Mouse (Mus musculus) c-Kit-positive CD71-positive TER-119-positive erythroid progenitor cells, embryonic 14.5 days (primary cell): ENCODE data around the gene Cpm.

Source experiments
- DNase-seq: peaks from one replicate; pipeline ENCODE4 v3.0.0-alpha.2; 2013; ENCODE audit warnings: low spot score

The Cpm gene

DNA sequence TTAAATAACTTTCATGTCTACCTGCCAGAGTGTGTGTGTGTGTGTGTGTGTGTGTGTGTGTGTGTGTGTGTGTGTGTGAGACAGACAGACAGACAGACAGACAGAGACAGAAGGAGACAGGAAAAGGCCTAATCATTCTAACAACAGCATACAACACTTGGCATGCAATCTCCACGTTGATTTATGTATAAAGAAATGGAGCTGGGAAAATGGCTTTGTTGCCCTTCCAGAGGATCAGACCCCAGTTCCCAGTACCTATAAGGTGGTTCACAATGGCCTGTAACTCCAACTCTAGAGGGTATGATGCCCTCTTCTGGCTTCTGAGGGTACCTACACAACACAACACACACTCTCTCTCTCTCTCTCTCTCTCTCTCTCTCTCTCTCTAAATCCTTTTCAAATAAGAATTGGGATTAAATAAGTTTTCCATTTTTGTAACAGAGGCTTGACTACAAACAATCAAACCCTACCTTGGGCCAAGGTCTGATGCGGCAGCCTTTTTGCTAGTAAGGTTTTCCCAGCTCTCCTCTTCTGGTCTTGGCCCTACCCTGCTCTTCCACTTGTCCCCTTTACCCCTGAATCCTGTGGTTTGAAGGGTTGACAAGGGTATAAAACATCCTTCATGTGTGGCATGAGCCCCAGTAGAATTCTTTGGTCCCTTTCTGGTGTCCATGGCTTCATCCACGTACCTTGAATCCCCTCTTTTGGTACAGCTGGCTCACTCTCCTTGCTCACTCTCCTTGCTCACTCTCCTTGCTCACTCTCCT is 6.7 kb downstream of the Cpm start:
- DNase-seq, result no peak

DNA sequence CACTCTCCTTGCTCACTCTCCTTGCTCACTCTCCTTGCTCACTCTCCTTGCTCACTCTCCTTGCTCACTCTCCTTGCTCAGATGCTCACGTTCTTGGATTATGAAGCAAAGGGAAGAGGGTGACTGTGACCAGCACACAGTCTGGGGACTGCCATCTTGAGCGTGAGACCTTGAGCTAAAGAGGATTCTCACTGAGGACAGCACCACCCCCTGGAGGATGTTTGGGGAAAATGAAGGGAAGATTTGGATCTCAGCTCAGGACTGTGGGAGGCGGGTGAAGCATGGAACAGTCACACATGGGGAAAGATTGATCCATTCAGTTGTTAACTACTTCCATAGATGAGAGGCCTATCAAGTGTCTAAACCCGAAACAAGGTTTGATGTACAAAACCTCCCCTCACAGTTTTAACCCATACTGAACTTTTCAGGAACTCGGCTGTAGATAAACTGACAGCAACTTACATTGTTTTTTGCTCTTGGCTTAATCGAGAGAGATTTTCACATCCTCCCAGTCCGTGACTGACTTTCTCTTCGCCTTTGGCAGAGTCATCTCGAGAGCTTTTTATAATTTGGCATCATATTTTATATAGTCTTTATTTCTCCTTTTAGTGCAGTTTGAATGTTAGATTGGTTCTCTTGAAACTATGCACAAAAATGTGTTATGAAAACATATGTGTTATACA is 7.9 kb downstream of the Cpm start:
- no peak for DNase-seq

GRCm38 (mm10) chr10:117637745-117638577 is 8.7 kb downstream of the Cpm start:
- no peak for DNase-seq

GRCm38 (mm10) chr10:117638578-117639220 is 9.4 kb downstream of the Cpm start:
- DNase-seq, result no peak

GRCm38 (mm10) chr10:117639221-117639599 is 9.9 kb downstream of the Cpm start:
- DNase-seq, result no peak

- DNase-seq, result no peak
These were observed 10.7 kb downstream of the Cpm start for GRCm38 (mm10) chr10:117639899-117640594.

GRCm38 (mm10) chr10:117640595-117641078 is 11.3 kb downstream of the Cpm start:
- DNase-seq, result no peak

- no peak for DNase-seq
These were observed 12.3 kb downstream of the Cpm start for GRCm38 (mm10) chr10:117641400-117642200.

GRCm38 (mm10) chr10:117642201-117642450 is 12.8 kb downstream of the Cpm start:
- DNase-seq, result no peak

DNA sequence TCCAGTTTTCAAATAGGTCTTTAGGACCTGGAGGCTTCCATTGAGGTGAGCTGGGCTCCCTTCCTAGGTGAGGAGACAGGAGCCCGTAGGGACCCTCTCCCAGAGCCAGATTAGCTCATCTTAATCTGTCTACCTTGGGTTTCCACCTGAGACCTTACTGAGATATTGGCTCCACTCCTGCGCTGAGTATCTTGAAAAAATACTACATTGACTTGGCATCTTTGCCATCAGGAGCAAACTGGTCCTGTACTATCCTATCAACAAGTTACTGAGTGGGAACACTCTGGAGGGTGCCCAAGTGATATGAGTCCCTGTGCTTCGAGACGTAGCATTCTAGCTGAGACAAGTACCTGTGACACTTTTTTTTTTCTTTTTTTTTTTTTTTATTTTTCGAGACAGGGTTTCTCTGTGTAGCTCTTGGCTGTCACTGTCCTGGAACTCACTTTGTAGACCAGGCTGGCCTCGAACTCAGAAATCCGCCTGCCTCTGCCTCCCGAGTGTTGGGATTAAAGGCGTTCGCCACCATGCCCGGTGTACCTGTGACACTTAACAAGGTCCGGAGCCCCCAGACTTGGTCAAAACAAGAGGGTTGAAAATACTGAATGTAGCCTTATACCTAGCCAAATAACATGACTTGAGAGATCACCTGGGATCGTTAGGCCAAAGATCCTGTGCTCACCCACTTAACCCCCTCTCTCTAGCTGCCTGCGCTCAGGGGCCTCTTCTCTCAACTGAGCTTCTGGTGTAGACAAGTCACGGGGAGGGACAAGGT is 13.4 kb downstream of the Cpm start:
- DNase-seq, result no peak

DNA sequence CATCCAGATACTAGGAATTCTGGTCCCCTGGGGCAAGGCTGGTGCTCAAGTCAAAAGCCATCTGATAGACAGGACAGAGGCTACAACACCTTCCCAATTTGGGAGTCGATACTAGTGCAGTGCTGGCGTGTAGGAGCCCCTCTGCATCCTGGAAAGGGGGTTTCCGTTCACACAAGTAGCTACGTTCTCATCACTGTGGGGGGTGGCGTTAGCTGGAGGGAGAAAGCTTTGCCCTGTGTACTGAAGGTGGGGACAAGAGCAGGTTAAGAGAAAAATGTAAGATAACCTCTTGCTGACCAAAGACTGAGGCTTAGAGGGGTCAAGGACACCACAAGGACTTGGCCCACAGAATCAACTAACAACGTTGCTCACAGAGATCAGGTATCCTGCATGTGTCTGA is 14.0 kb downstream of the Cpm start:
- no peak for DNase-seq

- DNase-seq, result no peak
These were observed 14.6 kb downstream of the Cpm start for GRCm38 (mm10) chr10:117643711-117644428.

DNA sequence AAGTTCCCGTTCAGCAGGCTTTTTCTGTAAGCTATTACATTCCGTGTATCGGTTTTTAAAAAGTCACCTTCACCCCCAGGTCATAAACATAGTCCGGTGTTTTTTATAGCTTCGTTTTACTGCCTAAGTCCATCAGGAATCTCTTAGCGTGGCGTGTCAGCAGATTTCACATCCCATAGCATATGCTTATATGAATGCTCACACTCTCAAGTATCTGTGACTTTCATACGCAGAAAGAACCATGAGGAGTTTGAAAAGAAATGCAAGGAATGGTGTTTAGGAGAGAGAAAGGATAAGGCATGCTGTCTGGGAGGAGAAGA is 15.1 kb downstream of the Cpm start:
- no peak for DNase-seq

GRCm38 (mm10) chr10:117644828-117645227 is 15.5 kb downstream of the Cpm start:
- no peak for DNase-seq

GRCm38 (mm10) chr10:117645487-117645964 is 16.2 kb downstream of the Cpm start:
- DNase-seq, result no peak

GRCm38 (mm10) chr10:117646482-117647157 is 17.3 kb downstream of the Cpm start:
- DNase-seq, result no peak

DNA sequence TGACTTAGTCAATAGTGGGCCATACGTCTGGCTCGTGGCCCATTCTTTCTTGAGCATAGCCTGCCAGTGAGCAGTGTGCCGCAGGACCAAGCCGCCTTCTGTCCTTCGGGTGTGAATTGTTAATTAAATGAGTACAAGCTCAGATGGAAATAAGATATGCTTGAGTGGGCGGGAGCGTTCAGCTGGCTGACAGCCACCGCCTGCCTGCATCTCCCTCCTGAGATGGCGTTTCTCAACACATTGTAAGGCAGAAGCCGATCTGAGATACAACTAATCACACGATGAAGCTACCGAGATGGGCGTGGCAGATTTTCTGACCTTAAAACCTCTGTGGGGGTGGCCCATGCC is 17.8 kb downstream of the Cpm start:
- no peak for DNase-seq

DNA sequence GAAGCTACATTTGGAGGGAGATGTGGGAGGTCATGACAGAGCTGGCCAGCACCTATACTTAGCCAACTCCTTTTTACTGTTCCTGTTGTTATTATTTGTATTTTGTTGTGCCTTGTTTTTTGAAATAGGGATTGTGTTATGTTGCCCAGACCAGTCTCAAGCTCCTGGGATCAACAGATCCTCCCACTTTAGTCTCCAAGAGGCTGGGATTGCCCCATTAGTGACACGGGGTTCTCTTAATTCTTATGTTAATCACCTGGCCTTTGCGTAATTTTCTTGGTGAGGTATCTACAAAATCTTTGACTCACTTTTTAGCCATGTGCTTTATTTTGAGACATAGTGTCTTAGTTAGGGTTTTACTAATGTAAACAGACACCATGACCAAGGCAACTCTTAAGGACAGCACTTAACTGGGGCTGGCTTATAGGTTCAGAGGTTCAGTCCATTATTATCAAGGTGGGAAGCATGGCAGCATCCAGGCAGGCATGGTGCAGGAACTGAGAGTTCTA is 18.7 kb downstream of the Cpm start:
- DNase-seq, result no peak

GRCm38 (mm10) chr10:117648643-117649042 is 19.3 kb downstream of the Cpm start:
- DNase-seq, result no peak
